Mouse (Mus musculus) G1E (cell line): ENCODE results near the gene Ccl20. TPM values are rescaled to one million over a fixed set of nuclear protein-coding genes. Genes with fewer than 3 reads are reported as not detected.

Source experiments
- ATAC-seq: 2 replicates; pipeline ENCODE4 v1.8.0; 2016; ENCODE audit warnings: mild to moderate bottlenecking; ENCODE audit not compliant: insufficient number of reproducible peaks, poor library complexity, low FRiP score, severe bottlenecking; ENCODE audit errors: extremely low read depth
- DNase-seq: peaks from one replicate; pipeline ENCODE4 v3.0.0; 2012; ENCODE audit warnings: low spot score
- H3K27me3 ChIP-seq: 2 replicates; pipeline ENCODE4 v1.6.1; 2012; ENCODE audit warnings: mild to moderate bottlenecking, low read length, inconsistent platforms; ENCODE audit not compliant: insufficient read depth
- H3K36me3 ChIP-seq: replicated peaks from 2 replicates; pipeline ENCODE3; 2012; ENCODE audit warnings: mild to moderate bottlenecking, inconsistent platforms
- H3K4me1 ChIP-seq: 2 replicates; pipeline ENCODE4 v1.6.1; 2012; ENCODE audit warnings: low read depth, low read length, inconsistent platforms, mixed read lengths; ENCODE audit not compliant: insufficient read depth
- H3K4me3 ChIP-seq: 2 replicates; pipeline ENCODE4 v1.5.1; 2012; ENCODE audit warnings: low read depth, mild to moderate bottlenecking, inconsistent platforms, low read length, moderate library complexity, mixed read lengths
- H3K9me3 ChIP-seq: replicated peaks from 2 replicates; pipeline ENCODE4 v1.6.1; 2012; ENCODE audit warnings: inconsistent platforms
- CTCF ChIP-seq: IDR thresholded peaks from 2 replicates; pipeline ENCODE4 v1.5.1; 2012; ENCODE audit warnings: low read depth, low read length, inconsistent platforms, mixed read lengths
- GATA1 ChIP-seq: IDR thresholded peaks from 2 replicates; pipeline ENCODE4 v1.6.1; 2012; ENCODE audit warnings: borderline replicate concordance, low read length, inconsistent platforms, mixed read lengths
- GATA2 ChIP-seq: IDR thresholded peaks from 2 replicates; pipeline ENCODE4 v1.6.1; 2012; ENCODE audit warnings: low read depth, low read length, inconsistent platforms, borderline replicate concordance
- POLR2AphosphoS5 ChIP-seq: IDR thresholded peaks from 2 replicates; pipeline ENCODE4 v1.6.1; 2012; ENCODE audit warnings: low read depth, low read length, inconsistent platforms; ENCODE audit not compliant: insufficient replicate concordance
- TAL1 ChIP-seq: conservative IDR thresholded peaks from 2 replicates; pipeline ENCODE4 v1.6.1; 2012; ENCODE audit warnings: low read depth, low read length, inconsistent platforms, mixed read lengths
- polyA plus RNA-seq: library from polyadenylated mRNA; stranded (reverse); fragments of >175 nt; gene quantifications from 2 replicates; pipeline ENCODE4 v1.2.3, GENCODE M21; 2012
- total RNA-seq, 2 experiments: library from RNA; stranded (forward) in 1 of 2; stranded (reverse) in 1 of 2; fragments of 200-1000 nt in 1 of 2; fragments of >200 nt in 1 of 2; fragmentation: Nextera tagmentation in 1 of 2; gene quantifications; 2 replicates each; pipeline ENCODE4 v1.2.3; 2014 to 2017

Ccl20 gene
- total and polyA plus RNA-seq, 3 experiments, result 0.66 TPM; not detected in 2

DNA sequence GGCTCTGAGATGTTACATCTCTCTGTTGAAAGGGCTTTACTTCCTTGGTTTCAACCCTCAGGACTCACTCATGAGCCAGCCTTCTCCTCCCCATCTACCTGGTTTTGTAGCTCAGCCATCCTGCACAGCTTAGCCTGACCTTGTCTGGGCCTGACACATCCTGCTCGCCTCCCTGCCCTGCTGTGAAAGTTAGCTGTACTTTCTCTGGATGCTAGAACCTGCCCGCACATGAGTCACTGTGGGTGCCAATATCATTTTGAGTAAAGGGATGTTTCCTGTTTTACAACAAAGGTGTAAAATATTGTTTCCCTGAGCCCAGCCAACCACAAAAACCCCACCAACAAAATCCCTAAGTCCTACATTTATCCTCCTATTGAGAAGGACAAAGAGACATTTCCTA, 6.6 kb downstream of the Ccl20 start:
- DNase-seq (no peak), ATAC-seq (no peak)
- Histone ChIP-seq H3K9me3 (no peaks in the 10 kb centered on the region), H3K36me3 (no peaks in the 10 kb centered on the region), H3K27me3 (0 out of 2 replicates have a peak, but pooled peaks cover 4% of the 10 kb centered on the region), H3K4me3 (no peak overlapping the region), H3K4me1 (no peaks in the 10 kb centered on the region)
- no peak for TF ChIP-seq TAL1
- no peak for TF ChIP-seq CTCF
- TF ChIP-seq POLR2AphosphoS5, result no peak
- TF ChIP-seq GATA1, result no peak
- TF ChIP-seq GATA2, result no peak

DNA sequence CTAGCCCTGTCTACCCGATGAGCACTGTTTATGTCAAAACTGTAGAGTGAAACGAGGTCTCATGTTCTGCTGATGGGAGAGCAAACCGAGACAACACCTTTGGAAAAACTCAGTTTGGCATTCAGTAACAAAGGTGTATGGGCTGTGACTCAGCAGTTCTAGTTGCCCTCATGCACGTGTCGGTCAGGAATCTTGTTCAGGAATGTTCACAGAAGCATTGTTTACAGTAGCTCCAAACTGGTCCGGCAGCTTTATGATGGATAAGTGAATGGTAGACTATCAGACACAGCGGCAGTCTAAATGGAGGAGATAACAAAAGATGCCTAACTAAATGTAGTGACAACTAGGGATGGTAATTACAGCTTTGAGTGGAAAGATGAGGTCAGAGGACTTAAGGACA, 19.3 kb downstream of the Ccl20 start:
- no peaks in the 10 kb centered on the region for H3K9me3 ChIP-seq
- TF ChIP-seq GATA2 (no peak), CTCF (no peak), GATA1 (no peak), POLR2AphosphoS5 (no peak), TAL1 (no peak)
- H3K4me1 ChIP-seq, result no peaks in the 10 kb centered on the region
- no peak overlapping the region for H3K4me3 ChIP-seq
- no peaks in the 10 kb centered on the region for H3K36me3 ChIP-seq
- DNase-seq (no peak), ATAC-seq (no peak)
- H3K27me3 ChIP-seq, result no peaks in the 10 kb centered on the region

DNA sequence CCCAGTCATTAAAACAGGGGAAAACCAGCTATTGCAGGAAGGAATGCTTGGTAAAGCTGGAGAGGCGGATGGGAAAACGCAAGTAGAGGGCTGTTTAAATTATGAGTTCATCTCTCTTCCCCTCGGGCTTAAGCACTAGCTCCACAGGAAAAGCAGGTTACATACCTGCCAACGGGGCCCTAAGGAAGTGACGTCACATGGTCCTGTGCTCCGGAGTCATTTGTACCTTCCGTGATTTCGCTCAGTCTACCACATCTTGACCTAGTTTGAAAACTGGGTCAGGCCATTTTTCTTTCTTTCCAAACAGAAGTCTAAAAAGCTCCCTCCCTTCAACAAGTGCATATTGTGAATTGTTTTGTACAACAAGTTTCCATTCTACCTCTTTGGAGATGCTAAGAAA, 21.3 kb downstream of the Ccl20 start:
- ATAC-seq (no peak), DNase-seq (no peak)
- no peaks in the 10 kb centered on the region for H3K4me1 ChIP-seq
- no peak overlapping the region for H3K4me3 ChIP-seq
- TF ChIP-seq GATA1 (no peak), POLR2AphosphoS5 (no peak), CTCF (no peak), GATA2 (no peak), TAL1 (no peak)
- H3K27me3 ChIP-seq, result no peaks in the 10 kb centered on the region
- H3K36me3 ChIP-seq, result no peaks in the 10 kb centered on the region
- H3K9me3 ChIP-seq, result no peaks in the 10 kb centered on the region

DNA sequence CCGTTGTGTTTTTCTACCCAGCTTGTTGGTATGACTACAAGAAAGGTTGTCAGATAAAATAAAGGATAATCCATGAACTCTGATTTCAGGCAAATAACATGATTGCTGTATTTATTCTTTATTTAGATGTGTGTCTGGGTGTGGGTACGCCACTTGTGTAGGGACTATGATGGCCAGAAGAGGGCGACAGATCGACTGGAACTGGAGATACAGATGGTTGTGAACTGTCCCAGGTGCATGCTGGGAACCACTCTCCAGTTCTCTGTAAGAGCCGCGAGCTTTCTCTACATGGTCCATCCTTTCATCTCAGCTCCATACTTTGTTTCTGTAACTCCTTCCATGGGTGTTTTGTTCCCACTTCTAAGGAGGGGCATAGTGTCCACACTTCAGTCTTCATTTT, 22.2 kb downstream of the Ccl20 start:
- Histone ChIP-seq H3K9me3 (no peaks in the 10 kb centered on the region), H3K4me3 (no peak overlapping the region), H3K36me3 (no peaks in the 10 kb centered on the region), H3K4me1 (no peaks in the 10 kb centered on the region), H3K27me3 (no peaks in the 10 kb centered on the region)
- TF ChIP-seq GATA1 (no peak), TAL1 (no peak), CTCF (0 out of 2 replicates have a peak, but pooled peaks have one; percentile 3), GATA2 (no peak), POLR2AphosphoS5 (no peak)
- ATAC-seq (no peak), DNase-seq (no peak)

DNA sequence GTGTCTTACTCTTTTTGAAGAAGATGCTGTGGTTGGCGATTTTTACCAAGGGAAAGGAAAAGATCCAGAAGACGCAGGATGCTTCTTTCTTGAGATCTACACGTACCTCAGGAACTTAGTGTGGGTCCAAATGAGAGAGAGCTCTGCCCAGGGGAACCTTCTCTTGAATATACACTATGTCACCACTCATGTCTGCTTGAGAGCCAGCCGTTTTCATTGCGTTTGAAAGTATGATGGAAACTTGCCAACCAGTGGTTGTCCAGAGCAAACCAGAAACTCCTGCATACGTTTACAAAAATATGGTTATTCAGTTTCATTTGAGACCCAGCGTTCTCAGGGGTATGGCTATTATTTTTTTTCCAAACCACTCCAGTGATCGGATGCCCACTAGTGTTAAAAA, 24.9 kb downstream of the Ccl20 start:
- Histone ChIP-seq H3K9me3 (no peaks in the 10 kb centered on the region), H3K4me1 (no peaks in the 10 kb centered on the region), H3K36me3 (no peaks in the 10 kb centered on the region), H3K27me3 (no peaks in the 10 kb centered on the region), H3K4me3 (no peak overlapping the region)
- ATAC-seq, result no peak
- DNase-seq, result no peak
- TF ChIP-seq CTCF, result no peak
- no peak for TF ChIP-seq GATA1
- TF ChIP-seq POLR2AphosphoS5, result no peak
- no peak for TF ChIP-seq GATA2
- TF ChIP-seq TAL1, result no peak

DNA sequence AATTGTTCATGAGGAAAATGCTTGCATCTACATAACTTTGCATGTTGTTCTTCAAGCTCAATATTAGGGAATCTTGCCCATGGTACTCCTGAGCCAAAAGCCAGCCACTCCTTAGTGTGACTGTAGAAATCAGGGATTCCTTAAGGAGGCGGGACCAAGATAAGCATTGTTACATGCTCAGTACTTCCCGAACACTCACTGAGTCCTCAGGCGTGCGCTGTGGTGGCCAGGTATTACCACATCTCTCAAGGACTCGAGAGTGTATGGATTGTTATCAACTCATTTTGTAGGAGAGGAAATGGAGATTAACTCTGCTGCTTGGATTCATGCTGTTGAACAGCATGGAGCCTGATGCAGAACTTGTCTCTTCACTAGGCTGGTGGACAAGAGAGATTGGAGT, 25.5 kb downstream of the Ccl20 start:
- H3K4me3 ChIP-seq, result no peak overlapping the region
- ATAC-seq, result no peak

DNA sequence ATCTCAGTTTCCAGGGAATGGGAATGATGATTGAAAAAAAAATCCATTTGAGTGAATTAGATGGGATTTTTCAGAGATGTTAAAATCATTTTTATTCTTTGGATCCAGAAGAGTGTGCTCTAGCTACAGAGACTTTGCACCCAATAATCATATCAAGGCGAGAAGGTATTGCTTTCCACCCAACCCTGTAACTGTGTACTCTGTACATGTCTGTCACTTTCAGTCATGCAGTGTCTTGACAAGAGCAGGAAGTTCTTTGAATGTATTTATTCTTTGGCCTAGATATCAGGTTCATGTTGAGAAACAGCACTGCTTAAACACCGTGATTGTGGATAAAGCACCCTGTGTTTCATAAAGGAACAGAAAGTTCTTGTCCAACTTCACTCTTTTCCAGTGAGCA, 30.0 kb downstream of the Ccl20 start:
- H3K27me3 ChIP-seq, result no peaks in the 10 kb centered on the region
- H3K4me1 ChIP-seq, result no peaks in the 10 kb centered on the region
- no peaks in the 10 kb centered on the region for H3K36me3 ChIP-seq
- TF ChIP-seq GATA2 (no peak), TAL1 (no peak), GATA1 (no peak), POLR2AphosphoS5 (no peak), CTCF (no peak)
- no peak overlapping the region for H3K4me3 ChIP-seq
- ATAC-seq, result no peak
- H3K9me3 ChIP-seq, result no peaks in the 10 kb centered on the region
- no peak for DNase-seq

More for the DNA sequence above, 25.5 kb downstream of the Ccl20 start:
- Histone ChIP-seq H3K27me3 (no peaks in the 10 kb centered on the region), H3K36me3 (no peaks in the 10 kb centered on the region), H3K4me1 (no peaks in the 10 kb centered on the region), H3K9me3 (no peaks in the 10 kb centered on the region)
- no peak for TF ChIP-seq POLR2AphosphoS5
- TF ChIP-seq CTCF, result no peak
- DNase-seq, result no peak
